Comparison of ENCODE assay signal across 9 mouse cellular contexts in genomic region chr16:18387704-18388582, GRCm38 (mm10). TPM values are rescaled to one million over a fixed set of nuclear protein-coding genes. Genes with fewer than 3 reads are reported as not detected.
DNase-seq lines count a peak whose midpoint lies in the region; ATAC-seq and TF ChIP-seq lines count a peak whose summit lies in the region.
"Had no signal": no experiment of that assay in that cellular context is flagged by ENCODE, and none has a peak within 500 bp of the region (broad histone marks: within the 10 kb centered on the region; RNA-seq: fewer than 3 reads in every experiment).

No protein-coding gene starts in this region.

- 49% methylated on average over 6 of the region's 7 CpGs for WGBS in kidney, embryonic 15.5 days

- DNase-seq in layer of hippocampus, adult 9-11 months = peak; percentile 1
- no peak for DNase-seq in layer of hippocampus, adult 18-20 months (ENCODE audit: low spot score in 2 of 2)
- DNase-seq in right cerebral cortex, postnatal 36 days (ENCODE audit: low spot score in 2 of 2) = no peak
- DNase-seq in adrenal gland, adult 8-10 months = no peak
- DNase-seq in cerebellum, postnatal 4 days (ENCODE audit: low spot score in 2 of 2) = no peak

- no peaks in the 10 kb centered on the region for H3K9me3 ChIP-seq in kidney, embryonic 15.5 days (replicated peaks)

- H3K36me3 ChIP-seq in kidney, embryonic 15.5 days = no peaks in the 10 kb centered on the region
- H3K36me3 ChIP-seq in myocyte (ENCODE audit: control insufficient read depth, insufficient read depth) = no peaks in the 10 kb centered on the region

- peak; percentile 64 for ATAC-seq in common myeloid progenitor, adult 5-6 weeks (replicated peaks; ENCODE audit: low read depth, poor library complexity, severe bottlenecking)
- no peak for ATAC-seq in kidney, embryonic 15.5 days (replicated peaks; ENCODE audit: low FRiP score)

- no peak overlapping the region for H3K9ac ChIP-seq in kidney, embryonic 15.5 days

- peaks cover 65% of the 10 kb centered on the region for H3K4me1 ChIP-seq in kidney, embryonic 15.5 days

- TF ChIP-seq POLR2A in myocyte (IDR thresholded peaks at IDR 0.05; ENCODE audit: insufficient read length, low read depth) = no peak

- H3K4me2 ChIP-seq in kidney, embryonic 15.5 days = no peak overlapping the region
- no peak overlapping the region for H3K4me2 ChIP-seq in myocyte (ENCODE audit: low read depth)

- no peak overlapping the region for H3K4me3 ChIP-seq in kidney, embryonic 15.5 days (replicated peaks)
- no peak overlapping the region for H3K4me3 ChIP-seq in myocyte
- H3K4me3 ChIP-seq: heart, adult 2 months had no signal

- H3K27ac ChIP-seq in kidney, embryonic 15.5 days = peak overlapping the region; percentile 76

- no peaks in the 10 kb centered on the region for H3K79me2 ChIP-seq in myocyte (ENCODE audit: control insufficient read depth, insufficient read depth)

- no peak overlapping the region for H3ac ChIP-seq in myocyte (ENCODE audit: control insufficient read depth, insufficient read length)

- no peaks in the 10 kb centered on the region for H3K27me3 ChIP-seq in kidney, embryonic 15.5 days
- H3K27me3 ChIP-seq in myocyte (ENCODE audit: control insufficient read depth, insufficient read depth, insufficient read length) = no peaks in the 10 kb centered on the region

TF ChIP-seq in myocyte, 11 proteins besides CTCF, POLR2A, EP300 and RAD21:
- TF ChIP-seq MYOD1 (IDR thresholded peaks at IDR 0.05; ENCODE audit: control insufficient read depth in 1 of 3, insufficient read length in 2 of 3, low read depth in 2 of 3) = peak in 2 of 3 experiments; percentile 66 to 73
- TF ChIP-seq E2F4 (IDR thresholded peaks at IDR 0.05; ENCODE audit: insufficient read depth) = no peak
- TF ChIP-seq MYOG (IDR thresholded peaks at IDR 0.05; ENCODE audit: control insufficient read depth in 1 of 3, insufficient read depth in 1 of 3, insufficient read length in 2 of 3, low read depth in 2 of 3) = peak in 1 of 3 experiments; percentile 40
- TF ChIP-seq TCF3 (IDR thresholded peaks at IDR 0.05; ENCODE audit: insufficient read length, low read depth) = no peak

RNA-seq across cellular contexts. Expression of gene Txnrd2, which starts 38.2 kb away (rescaled TPM):
- total RNA-seq in layer of hippocampus, adult 18-20 months (2021) = 10 to 100 TPM; 15.3 to 22.4 TPM
- 50.3 and 66.4 TPM in 2 replicates for total RNA-seq in common myeloid progenitor, adult 5-6 weeks (2017)
- 28.1 and 29.1 TPM in 2 replicates for polyA plus RNA-seq in kidney, embryonic 15.5 days (2015; fragmentation: Nextera tagmentation; extraction: Ambion mirVana)
- 21.3 TPM for polyA plus RNA-seq in myocyte (2012; fragmentation: generic; extraction: Trizol)
- 100 to 1,000 TPM in 2 of 4 experiments, 10 to 100 TPM in 2; 79.2 to 123 (median 103) TPM for total RNA-seq in adrenal gland, adult 8-10 months (2022)

RNA-seq across cellular contexts. Expression of gene Comt, which starts 38.7 kb away (rescaled TPM):
- 10 to 100 TPM; 78.2 to 82.4 TPM for total RNA-seq in layer of hippocampus, adult 18-20 months (2021)
- total RNA-seq in common myeloid progenitor, adult 5-6 weeks (2017) = 38.2 and 44.2 TPM in 2 replicates
- polyA plus RNA-seq in kidney, embryonic 15.5 days (2015; fragmentation: Nextera tagmentation; extraction: Ambion mirVana) = 97.2 and 103 TPM in 2 replicates
- 93.6 TPM for polyA plus RNA-seq in myocyte (2012; fragmentation: generic; extraction: Trizol)
- total RNA-seq in adrenal gland, adult 8-10 months (2022) = 100 to 1,000 TPM; 147 to 201 (median 185) TPM

RNA-seq across cellular contexts. Expression of gene Arvcf, which starts 40.0 kb away (rescaled TPM):
- total RNA-seq in layer of hippocampus, adult 18-20 months (2021) = 10 to 100 TPM; 33.2 to 38.6 TPM
- 24.4 and 28.5 TPM in 2 replicates for total RNA-seq in common myeloid progenitor, adult 5-6 weeks (2017)
- polyA plus RNA-seq in kidney, embryonic 15.5 days (2015; fragmentation: Nextera tagmentation; extraction: Ambion mirVana) = 23.7 and 27.1 TPM in 2 replicates
- polyA plus RNA-seq in myocyte (2012; fragmentation: generic; extraction: Trizol) = 7.6 TPM
- 10 to 100 TPM; 25.5 to 67.0 (median 52.7) TPM for total RNA-seq in adrenal gland, adult 8-10 months (2022)

RNA-seq across cellular contexts. Expression of gene Tango2, which starts 40.0 kb away (rescaled TPM):
- total RNA-seq in layer of hippocampus, adult 18-20 months (2021) = 100 to 1,000 TPM; 102 to 116 TPM
- total RNA-seq in common myeloid progenitor, adult 5-6 weeks (2017) = 7.9 and 14.9 TPM in 2 replicates
- polyA plus RNA-seq in kidney, embryonic 15.5 days (2015; fragmentation: Nextera tagmentation; extraction: Ambion mirVana) = 22.5 and 29.2 TPM in 2 replicates
- 22.2 TPM for polyA plus RNA-seq in myocyte (2012; fragmentation: generic; extraction: Trizol)
- total RNA-seq in adrenal gland, adult 8-10 months (2022) = 10 to 100 TPM; 45.4 to 68.0 (median 52.7) TPM
